Mouse (Mus musculus) MEL (cell line): ENCODE data around the gene Mrpl17. TPM values are rescaled to one million over a fixed set of nuclear protein-coding genes. Genes with fewer than 3 reads are reported as not detected.
A peak's percentile ranks its signal among the peaks of the same experiment; 100 is the strongest.

Experiments used
- DNase-seq: peaks from one replicate; pipeline ENCODE4 v3.0.0; 2011; ENCODE audit warnings: low read depth, low spot score
- H3K27ac ChIP-seq: 2 replicates; pipeline ENCODE4 v1.5.1; 2012; ENCODE audit warnings: low read depth, mild to moderate bottlenecking, control low read depth, low read length, moderate library complexity; ENCODE audit not compliant: control insufficient read depth
- H3K27me3 ChIP-seq, 2 experiments: fragments of 150-350 bp in 1 of 2; sonication (generic) in 1 of 2; 2 replicates each; pipeline ENCODE4 v1.6.1; 2012; ENCODE audit warnings: low read length in 2 of 2, mild to moderate bottlenecking in 2 of 2, improper control_type of control experiment in 1 of 2, moderate library complexity in 1 of 2; ENCODE audit not compliant: insufficient read depth in 2 of 2, control insufficient read depth in 1 of 2
- H3K36me3 ChIP-seq, 2 experiments: 2 replicates each; pipeline ENCODE4 v1.6.1; 2012 to 2014; ENCODE audit warnings: low read length in 2 of 2, improper control_type of control experiment in 1 of 2, inconsistent platforms in 1 of 2, mild to moderate bottlenecking in 1 of 2; ENCODE audit not compliant: insufficient read depth in 2 of 2, control insufficient read depth in 1 of 2
- H3K4me1 ChIP-seq, 2 experiments: fragments of 150-350 bp in 1 of 2; sonication (generic) in 1 of 2; 2 replicates each; pipeline ENCODE4 v1.6.1; 2012; ENCODE audit warnings: low read length in 2 of 2, improper control_type of control experiment in 1 of 2, mild to moderate bottlenecking in 1 of 2; ENCODE audit not compliant: insufficient read depth in 2 of 2, control insufficient read depth in 1 of 2
- H3K4me3 ChIP-seq, 2 experiments: fragments of 150-350 bp in 1 of 2; sonication (generic) in 1 of 2; 2 replicates each; pipeline ENCODE4 v1.5.1; 2012; ENCODE audit warnings: low read depth in 2 of 2, low read length in 2 of 2, mild to moderate bottlenecking in 2 of 2, moderate library complexity in 2 of 2, control low read depth in 1 of 2, improper control_type of control experiment in 1 of 2; ENCODE audit not compliant: control insufficient read depth in 1 of 2, insufficient read depth in 1 of 2
- H3K79me2 ChIP-seq: 2 replicates; pipeline ENCODE4 v1.6.1; 2012; ENCODE audit warnings: mild to moderate bottlenecking, low read length, moderate library complexity; ENCODE audit not compliant: control insufficient read depth, poor library complexity, insufficient read depth
- H3K9ac ChIP-seq: 2 replicates; pipeline ENCODE4 v1.6.1; 2012; ENCODE audit warnings: low read depth, mild to moderate bottlenecking, control low read depth, low read length, moderate library complexity; ENCODE audit not compliant: control insufficient read depth, poor library complexity, severe bottlenecking
- H3K9me3 ChIP-seq: fragments of 150-350 bp; sonication (generic); replicated peaks from 2 replicates; pipeline ENCODE4 v1.6.1; 2012; ENCODE audit warnings: mild to moderate bottlenecking, low read length, improper control_type of control experiment, moderate library complexity; ENCODE audit not compliant: insufficient read depth
- CHD2 ChIP-seq: IDR thresholded peaks from 2 replicates; pipeline ENCODE4 v1.6.1; 2011; ENCODE audit warnings: low read length, improper control_type of control experiment
- GABPA ChIP-seq: IDR thresholded peaks from 2 replicates; pipeline ENCODE4 v1.6.1; 2012; ENCODE audit warnings: low read depth, mild to moderate bottlenecking, inconsistent platforms, low read length, improper control_type of control experiment, moderate library complexity
- MAFK ChIP-seq: IDR thresholded peaks from 2 replicates; pipeline ENCODE4 v1.6.1; 2011; ENCODE audit warnings: low read depth, mild to moderate bottlenecking, low read length, improper control_type of control experiment, borderline replicate concordance
- MAZ ChIP-seq: IDR thresholded peaks from 2 replicates; pipeline ENCODE4 v1.6.1; 2012; ENCODE audit warnings: low read depth, mild to moderate bottlenecking, inconsistent platforms, low read length, improper control_type of control experiment
- MYB ChIP-seq: IDR thresholded peaks from 2 replicates; pipeline ENCODE4 v1.6.1; 2011; ENCODE audit warnings: mild to moderate bottlenecking, low read depth, low read length, improper control_type of control experiment
- NRF1 ChIP-seq: IDR thresholded peaks from 2 replicates; pipeline ENCODE4 v1.6.1; 2014; ENCODE audit warnings: low read depth, mild to moderate bottlenecking, inconsistent platforms, low read length, improper control_type of control experiment, moderate library complexity; ENCODE audit not compliant: poor library complexity, insufficient read depth, severe bottlenecking
- POLR2A ChIP-seq, 2 experiments: IDR thresholded peaks; 2 replicates each; pipeline ENCODE4 v1.6.1; 2011 to 2012; ENCODE audit warnings: low read length in 2 of 2, mild to moderate bottlenecking in 2 of 2, control low read depth in 1 of 2, improper control_type of control experiment in 1 of 2, low read depth in 1 of 2, moderate library complexity in 1 of 2; ENCODE audit not compliant: control insufficient read depth in 1 of 2, insufficient read depth in 1 of 2, poor library complexity in 1 of 2
- POLR2AphosphoS2 ChIP-seq: IDR thresholded peaks from 2 replicates; pipeline ENCODE4 v1.6.1; 2011; ENCODE audit warnings: low read length, improper control_type of control experiment
- POLR2AphosphoS5 ChIP-seq: IDR thresholded peaks from 2 replicates; pipeline ENCODE4 v1.6.1; 2012; ENCODE audit warnings: low read depth, borderline replicate concordance, mild to moderate bottlenecking, inconsistent platforms, low read length, moderate library complexity, mixed read lengths
- RAD21 ChIP-seq: IDR thresholded peaks from 2 replicates; pipeline ENCODE4 v1.6.1; 2011; ENCODE audit warnings: mild to moderate bottlenecking, low read depth, low read length, improper control_type of control experiment
- SIN3A ChIP-seq: IDR thresholded peaks from 2 replicates; pipeline ENCODE4 v1.6.1; 2012; ENCODE audit warnings: low read length, improper control_type of control experiment, inconsistent platforms
- TBP ChIP-seq: IDR thresholded peaks from 2 replicates; pipeline ENCODE4 v1.8.0; 2011; ENCODE audit warnings: low read depth, low read length, improper control_type of control experiment
- TCF12 ChIP-seq: IDR thresholded peaks from 2 replicates; pipeline ENCODE4 v1.6.1; 2014; ENCODE audit warnings: low read depth, mild to moderate bottlenecking, inconsistent platforms, low read length, improper control_type of control experiment, moderate library complexity
- ZC3H11A ChIP-seq: IDR thresholded peaks from 2 replicates; pipeline ENCODE4 v1.6.1; 2012; ENCODE audit warnings: low read depth, mild to moderate bottlenecking, inconsistent platforms, low read length, improper control_type of control experiment
- polyA plus RNA-seq, 2 experiments: library from polyadenylated mRNA; stranded (reverse) in 1 of 2; unstranded in 1 of 2; fragments of >175 nt in 1 of 2; fragments of >200 nt in 1 of 2; gene quantifications; 2 replicates each; pipeline versions ENCODE4 v1.2.1 to v1.2.4; 2012; ENCODE audit warnings: low replicate concordance in 2 of 2, low read depth in 1 of 2; ENCODE audit not compliant: insufficient read length in 2 of 2, insufficient read depth in 1 of 2, missing spikeins in 1 of 2
- total RNA-seq: library from RNA; depleted of rRNA; stranded (reverse); fragments of 300-350 nt; gene quantifications from 2 replicates; pipeline ENCODE4 v1.2.3, GENCODE M21; 2012

Mrpl17 gene
- total and polyA plus RNA-seq, 3 experiments = 196 to 230 TPM; not detected in 1

DNA sequence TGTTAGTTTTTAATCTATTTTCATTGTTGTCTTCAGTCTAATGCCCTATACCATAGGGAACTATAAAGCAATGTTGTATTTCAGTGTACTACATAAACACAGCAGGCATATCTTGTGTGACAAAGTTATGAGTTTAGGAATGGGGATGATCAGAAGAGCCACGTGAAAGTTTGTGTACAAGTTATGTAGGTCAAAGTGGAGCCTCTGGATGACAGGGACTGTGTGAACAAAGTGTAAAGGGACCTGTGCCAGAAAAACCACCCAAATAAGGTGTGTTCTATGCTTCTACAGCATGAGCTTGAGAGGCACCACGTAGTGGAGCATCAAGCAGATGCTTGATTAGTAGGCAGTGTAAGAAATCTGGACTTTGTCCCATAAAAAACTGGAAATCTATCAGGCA lies 4.2 kb downstream of the Mrpl17 start:
- Histone ChIP-seq H3K27ac (no peak overlapping the region), H3K4me3 (no peak overlapping the region), H3K4me1 (peaks cover 0 to 17% of the 10 kb centered on the region in 2 experiments; a peak in 3 of 4 replicates), H3K79me2 (peaks cover 12% of the 10 kb centered on the region), H3K9me3 (no peaks in the 10 kb centered on the region), H3K36me3 (peaks cover 5 to 17% of the 10 kb centered on the region in 2 experiments; a peak in 3 of 4 replicates)
- peak; percentile 16 for DNase-seq
- no peak for TF ChIP-seq POLR2A (IDR thresholded peaks at IDR 0.05; ENCODE audit: control insufficient read depth in 1 of 2, insufficient read depth in 1 of 2, low read depth in 1 of 2, low read length in 2 of 2, poor library complexity in 1 of 2)
- no peak for TF ChIP-seq TBP
- TF ChIP-seq MAZ = no peak
- TF ChIP-seq GABPA = no peak
- no peak for TF ChIP-seq RAD21
- TF ChIP-seq, all 39 proteins: peak for 0
- no peaks in the 10 kb centered on the region for H3K27me3 ChIP-seq
- no peak overlapping the region for H3K9ac ChIP-seq

DNA sequence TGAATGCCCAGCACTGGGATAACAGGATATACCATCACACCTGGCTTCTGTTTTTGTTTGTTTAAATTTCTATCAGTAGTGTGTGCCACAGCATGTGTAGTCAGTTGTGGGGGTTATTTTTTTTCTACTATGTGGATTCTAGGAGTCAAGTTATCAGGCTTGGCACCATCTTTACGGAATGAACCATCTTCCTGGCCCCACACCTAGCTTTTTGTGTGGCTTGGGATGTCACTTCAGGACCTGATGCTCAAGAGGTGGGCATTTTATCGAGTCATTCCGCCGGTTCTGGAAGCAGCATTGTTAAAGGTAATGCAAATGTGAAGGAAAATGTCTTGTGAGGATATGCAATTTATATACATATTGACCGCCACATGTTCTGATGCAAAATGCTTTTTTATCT lies 4.8 kb downstream of the Mrpl17 start:
- no peak for DNase-seq
- Histone ChIP-seq H3K36me3 (peaks cover 5 to 17% of the 10 kb centered on the region in 2 experiments; a peak in 3 of 4 replicates), H3K4me1 (peaks cover 0 to 17% of the 10 kb centered on the region in 2 experiments; a peak in 3 of 4 replicates), H3K27me3 (peaks cover 0 to 3% of the 10 kb centered on the region in 2 experiments; a peak in 3 of 4 replicates), H3K4me3 (no peak overlapping the region), H3K27ac (no peak overlapping the region), H3K9ac (no peak overlapping the region), H3K79me2 (peaks cover 12% of the 10 kb centered on the region), H3K9me3 (no peaks in the 10 kb centered on the region)
- no peak for TF ChIP-seq TCF12
- TF ChIP-seq POLR2AphosphoS2 = peak; percentile 84; the same call in 1 of the 2 replicates

GRCm38 (mm10) chr7:105803428-105803827 lies 7.5 kb downstream of the Mrpl17 start:
- H3K27me3 ChIP-seq = peaks cover 6 to 8% of the 10 kb centered on the region in 2 experiments
- no peak overlapping the region for H3K4me3 ChIP-seq
- no peak for TF ChIP-seq MAFK
- TF ChIP-seq MYB = no peak
- no peak for TF ChIP-seq ZC3H11A
- TF ChIP-seq NRF1 = no peak
- TF ChIP-seq SIN3A = no peak
- TF ChIP-seq POLR2AphosphoS5 = no peak
- no peak for TF ChIP-seq CHD2
- TF ChIP-seq, all 39 proteins: peak for 0
- no peaks in the 10 kb centered on the region for H3K9me3 ChIP-seq
- no peaks in the 10 kb centered on the region for H3K79me2 ChIP-seq
- peaks cover 0 to under 1% of the 10 kb centered on the region in 2 experiments; a peak in 2 of 4 replicates for H3K36me3 ChIP-seq
- no peak for DNase-seq
- no peak overlapping the region for H3K27ac ChIP-seq
- peaks cover 0 to 2% of the 10 kb centered on the region in 2 experiments; a peak in 1 of 4 replicates for H3K4me1 ChIP-seq
- no peak overlapping the region for H3K9ac ChIP-seq
